Mouse (Mus musculus): ENCODE measurements around the gene Fli1.
A peak's percentile ranks its signal among the peaks of the same experiment; 100 is the strongest.

The Fli1 gene

GRCm38 (mm10) chr9:32394761-32395161, 147.9 kb downstream of the Fli1 start:
- DNase-seq = no peak

GRCm38 (mm10) chr9:32392716-32393115, 149.9 kb downstream of the Fli1 start:
- DNase-seq = no peak

- peak; percentile 61 for DNase-seq
These were observed 151.0 kb downstream of the Fli1 start for GRCm38 (mm10) chr9:32391701-32392100.

GRCm38 (mm10) chr9:32391092-32391491, 151.6 kb downstream of the Fli1 start:
- no peak for DNase-seq

- no peak for DNase-seq
These were observed 154.5 kb downstream of the Fli1 start for GRCm38 (mm10) chr9:32388120-32388519.

- no peak for DNase-seq
These were observed 157.8 kb downstream of the Fli1 start for GRCm38 (mm10) chr9:32384906-32385305.

- no peak for DNase-seq
These were observed 165.6 kb downstream of the Fli1 start for GRCm38 (mm10) chr9:32376863-32377590.

GRCm38 (mm10) chr9:32376031-32376430, 166.6 kb downstream of the Fli1 start:
- DNase-seq = no peak

- no peak for DNase-seq
These were observed 169.0 kb downstream of the Fli1 start for GRCm38 (mm10) chr9:32373656-32374055.

All from right cerebral cortex, postnatal 25 days (tissue).